Mouse (Mus musculus): ENCODE measurements around the gene Rimbp3.

The Rimbp3 gene

GRCm38 (mm10) chr16:17258917-17259316 is 50.5 kb downstream of the Rimbp3 start:
- DNase-seq (ENCODE audit: low read depth) = no peak

- no peak for DNase-seq (ENCODE audit: low read depth)
Observed at GRCm38 (mm10) chr16:17261341-17261740, 52.9 kb downstream of the Rimbp3 start.
